Mouse (Mus musculus): ENCODE results near the gene Pitx1. TPM values are rescaled to one million over a fixed set of nuclear protein-coding genes. Genes with fewer than 3 reads are reported as not detected.
A peak's percentile ranks its signal among the peaks of the same experiment; 100 is the strongest.

Pitx1 gene
- polyA plus RNA-seq (2014; fragmentation: Nextera tagmentation; extraction: Ambion mirVana): not detected in 2 replicates

DNA sequence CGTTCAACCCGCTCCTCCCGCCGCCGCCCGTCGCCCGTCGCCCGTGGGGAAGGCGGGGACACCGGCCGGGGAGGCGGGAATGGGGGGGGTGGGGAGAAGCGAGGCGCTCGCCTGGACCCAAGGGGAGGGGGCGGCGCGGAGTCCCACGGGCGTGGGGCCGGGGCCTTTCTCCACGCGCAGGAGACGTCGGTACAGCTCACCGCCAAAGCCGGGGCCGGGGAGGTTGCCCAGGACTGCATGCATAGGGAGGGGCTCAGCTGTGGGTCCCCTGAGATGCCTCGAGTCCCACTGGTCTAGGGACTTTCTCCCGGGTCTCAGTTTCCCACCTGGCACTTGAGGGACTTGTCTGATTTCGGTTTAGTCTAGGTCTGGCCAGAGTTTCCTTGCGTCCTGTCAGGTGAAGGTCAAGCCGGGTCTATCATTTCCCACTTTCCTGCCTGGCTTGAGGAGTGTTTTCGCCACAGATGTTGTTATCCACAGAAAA is at the start of gene Pitx1:
TSS of gene Pitx1 (minus strand) at position 51 of the 484 bp plus-strand sequence.
- H3K9me3 ChIP-seq (ENCODE audit: control insufficient read depth, low read length): no peaks in the 10 kb centered on the region
- no peak within 1 kb of the TSS for H3K27ac ChIP-seq (ENCODE audit: low read depth, low read length)
- no peak within 1 kb of the TSS for H3K4me2 ChIP-seq (ENCODE audit: low read depth, low read length)
- H3K36me3 ChIP-seq (ENCODE audit: control insufficient read depth, insufficient read depth, low read length): no peaks in the 10 kb centered on the region
- H3K27me3 ChIP-seq (ENCODE audit: control insufficient read depth, insufficient read depth, low read length): peaks cover 69% of the 10 kb centered on the region
- 0 out of 2 replicates have a peak within 1 kb of the TSS, but pooled peaks have one; percentile 3 for H3K4me3 ChIP-seq (ENCODE audit: low read depth, low read length)
- WGBS: under 1% methylated on average over 24 of the region's 36 CpGs
- no peak for ATAC-seq (ENCODE audit: low read depth)
- 0 out of 2 replicates have a peak, but pooled peaks cover 3% of the 10 kb centered on the region for H3K4me1 ChIP-seq (ENCODE audit: control insufficient read depth, insufficient read depth, low read length)
- H3K9ac ChIP-seq (replicated peaks; ENCODE audit: low read depth, low read length): no peak within 1 kb of the TSS

- 63% methylated on average over 16 of the region's 16 CpGs for WGBS
- H3K4me2 ChIP-seq (ENCODE audit: low read depth, low read length): no peak overlapping the region
- no peak overlapping the region for H3K4me3 ChIP-seq (ENCODE audit: low read depth, low read length)
- no peak for ATAC-seq (ENCODE audit: low read depth)
- H3K27ac ChIP-seq (ENCODE audit: low read depth, low read length): no peak overlapping the region
- H3K9ac ChIP-seq (replicated peaks; ENCODE audit: low read depth, low read length): no peak overlapping the region
- H3K9me3 ChIP-seq (ENCODE audit: control insufficient read depth, low read length): no peaks in the 10 kb centered on the region
- H3K36me3 ChIP-seq (ENCODE audit: control insufficient read depth, insufficient read depth, low read length): no peaks in the 10 kb centered on the region
- H3K4me1 ChIP-seq (ENCODE audit: control insufficient read depth, insufficient read depth, low read length): no peaks in the 10 kb centered on the region
- no peaks in the 10 kb centered on the region for H3K27me3 ChIP-seq (ENCODE audit: control insufficient read depth, insufficient read depth, low read length)
These were observed 45.6 kb upstream of the Pitx1 start for GRCm38 (mm10) chr13:55881431-55882202.

DNA sequence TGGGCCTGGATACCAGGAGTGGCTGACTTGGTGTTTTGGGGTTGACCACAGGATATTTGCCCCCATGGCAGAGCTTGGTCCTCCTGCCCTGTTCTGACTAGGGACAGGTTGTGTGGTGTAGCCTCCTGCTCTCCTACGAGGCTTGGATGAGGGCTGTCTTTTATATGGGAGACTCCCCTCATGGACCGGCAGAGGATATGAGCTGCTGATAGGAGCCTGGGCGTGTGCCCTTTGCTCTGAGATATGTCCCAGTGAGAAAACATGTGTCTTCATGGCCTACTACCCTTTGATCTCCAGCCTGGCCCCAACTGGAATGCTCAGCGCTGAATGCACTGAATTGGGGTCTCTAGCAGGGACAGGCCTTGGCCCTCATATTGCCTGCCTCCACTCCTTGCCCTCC is 42.4 kb upstream of the Pitx1 start:
- WGBS: 91% methylated on average over 4 of the region's 4 CpGs
- no peaks in the 10 kb centered on the region for H3K4me1 ChIP-seq (ENCODE audit: control insufficient read depth, insufficient read depth, low read length)
- H3K36me3 ChIP-seq (ENCODE audit: control insufficient read depth, insufficient read depth, low read length): no peaks in the 10 kb centered on the region

DNA sequence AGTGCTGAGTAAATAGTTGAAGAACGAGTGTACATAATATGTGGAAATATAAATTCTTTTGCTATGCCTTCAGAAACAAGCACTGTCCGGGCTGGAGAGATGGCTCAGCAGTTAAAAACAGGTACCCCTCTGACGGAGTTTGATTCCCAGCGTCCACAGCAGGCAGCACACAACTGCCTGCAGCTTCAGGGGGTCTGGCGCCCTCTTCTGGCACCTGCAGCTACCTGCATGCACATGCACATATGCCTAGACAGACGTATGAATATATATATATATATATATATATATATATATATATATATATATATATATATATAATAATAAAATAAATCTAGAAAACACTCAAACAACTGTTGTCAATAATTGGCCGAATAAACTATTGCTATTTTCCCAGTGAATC is 35.4 kb upstream of the Pitx1 start:
- no peak for ATAC-seq (ENCODE audit: low read depth)
- no peaks in the 10 kb centered on the region for H3K4me1 ChIP-seq (ENCODE audit: control insufficient read depth, insufficient read depth, low read length)
- H3K27ac ChIP-seq (ENCODE audit: low read depth, low read length): no peak overlapping the region
- H3K4me3 ChIP-seq (ENCODE audit: low read depth, low read length): no peak overlapping the region
- H3K4me2 ChIP-seq (ENCODE audit: low read depth, low read length): no peak overlapping the region
- 89% methylated on average over 7 of the region's 7 CpGs for WGBS
- no peaks in the 10 kb centered on the region for H3K27me3 ChIP-seq (ENCODE audit: control insufficient read depth, insufficient read depth, low read length)
- H3K36me3 ChIP-seq (ENCODE audit: control insufficient read depth, insufficient read depth, low read length): no peaks in the 10 kb centered on the region
- no peak overlapping the region for H3K9ac ChIP-seq (replicated peaks; ENCODE audit: low read depth, low read length)
- H3K9me3 ChIP-seq (ENCODE audit: control insufficient read depth, low read length): no peaks in the 10 kb centered on the region

More for the DNA sequence above, 42.4 kb upstream of the Pitx1 start:
- no peak overlapping the region for H3K4me2 ChIP-seq (ENCODE audit: low read depth, low read length)
- H3K9ac ChIP-seq (replicated peaks; ENCODE audit: low read depth, low read length): no peak overlapping the region
- H3K27me3 ChIP-seq (ENCODE audit: control insufficient read depth, insufficient read depth, low read length): no peaks in the 10 kb centered on the region
- no peak overlapping the region for H3K4me3 ChIP-seq (ENCODE audit: low read depth, low read length)
- H3K27ac ChIP-seq (ENCODE audit: low read depth, low read length): no peak overlapping the region
- H3K9me3 ChIP-seq (ENCODE audit: control insufficient read depth, low read length): no peaks in the 10 kb centered on the region
- no peak for ATAC-seq (ENCODE audit: low read depth)

DNA sequence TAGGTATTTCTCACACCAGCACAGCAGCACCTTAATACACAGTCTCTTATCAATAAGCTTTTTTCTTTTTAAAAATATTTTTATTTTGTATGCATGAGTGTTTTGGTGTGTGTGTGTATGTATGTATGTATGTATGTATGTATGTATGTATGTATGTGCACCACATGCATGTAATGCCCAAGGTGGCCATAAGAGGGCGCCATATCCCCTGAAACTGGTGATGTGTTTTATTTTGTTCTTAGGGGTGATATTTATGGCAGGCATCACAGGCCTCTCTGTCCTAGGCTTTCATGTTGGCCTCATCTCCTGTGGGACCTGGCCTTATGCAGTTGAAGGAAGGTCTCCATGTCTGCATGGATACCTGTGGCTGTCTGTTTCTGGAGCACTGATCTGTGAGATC is 34.0 kb upstream of the Pitx1 start:
- H3K4me1 ChIP-seq (ENCODE audit: control insufficient read depth, insufficient read depth, low read length): no peaks in the 10 kb centered on the region
- no peak overlapping the region for H3K4me3 ChIP-seq (ENCODE audit: low read depth, low read length)
- no peak overlapping the region for H3K4me2 ChIP-seq (ENCODE audit: low read depth, low read length)
- H3K27ac ChIP-seq (ENCODE audit: low read depth, low read length): no peak overlapping the region
- H3K27me3 ChIP-seq (ENCODE audit: control insufficient read depth, insufficient read depth, low read length): no peaks in the 10 kb centered on the region
- H3K9ac ChIP-seq (replicated peaks; ENCODE audit: low read depth, low read length): no peak overlapping the region
- no peak for ATAC-seq (ENCODE audit: low read depth)
- no peaks in the 10 kb centered on the region for H3K9me3 ChIP-seq (ENCODE audit: control insufficient read depth, low read length)
- H3K36me3 ChIP-seq (ENCODE audit: control insufficient read depth, insufficient read depth, low read length): no peaks in the 10 kb centered on the region
- 78% methylated on average over 1 of the region's 1 CpGs for WGBS

GRCm38 (mm10) chr13:55867540-55868103 is 31.6 kb upstream of the Pitx1 start:
- WGBS: 63% methylated on average over 13 of the region's 13 CpGs
- Histone ChIP-seq H3K4me2 (ENCODE audit: low read depth, low read length) (no peak overlapping the region), H3K4me3 (ENCODE audit: low read depth, low read length) (no peak overlapping the region), H3K27me3 (ENCODE audit: control insufficient read depth, insufficient read depth, low read length) (no peaks in the 10 kb centered on the region), H3K9ac (replicated peaks; ENCODE audit: low read depth, low read length) (no peak overlapping the region), H3K27ac (ENCODE audit: low read depth, low read length) (no peak overlapping the region), H3K36me3 (ENCODE audit: control insufficient read depth, insufficient read depth, low read length) (no peaks in the 10 kb centered on the region), H3K9me3 (ENCODE audit: control insufficient read depth, low read length) (no peaks in the 10 kb centered on the region), H3K4me1 (ENCODE audit: control insufficient read depth, insufficient read depth, low read length) (no peaks in the 10 kb centered on the region)
- ATAC-seq (ENCODE audit: low read depth): no peak

DNA sequence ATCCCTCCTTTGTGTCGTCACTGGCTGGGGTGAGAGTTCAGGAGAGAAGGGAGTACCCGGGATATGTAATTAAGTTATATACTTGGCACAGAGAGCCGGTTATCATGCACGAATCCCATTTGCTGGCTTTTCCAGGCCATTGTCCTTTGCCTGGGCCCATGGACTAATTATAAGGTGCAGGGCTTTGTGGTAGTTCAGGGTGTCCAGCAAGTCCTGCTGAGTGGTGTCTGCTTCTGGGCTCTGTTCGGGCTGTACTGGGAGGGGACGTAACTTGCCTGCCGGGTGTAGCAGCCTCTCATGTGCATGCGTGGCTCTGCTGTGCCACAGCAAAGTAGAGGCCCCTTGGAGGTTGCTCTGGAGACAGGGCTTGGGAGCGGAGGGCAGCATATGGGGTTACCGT is 24.5 kb upstream of the Pitx1 start:
- no peak for ATAC-seq (ENCODE audit: low read depth)
- Histone ChIP-seq H3K4me1 (ENCODE audit: control insufficient read depth, insufficient read depth, low read length) (no peaks in the 10 kb centered on the region), H3K36me3 (ENCODE audit: control insufficient read depth, insufficient read depth, low read length) (no peaks in the 10 kb centered on the region), H3K9me3 (ENCODE audit: control insufficient read depth, low read length) (no peaks in the 10 kb centered on the region), H3K4me2 (ENCODE audit: low read depth, low read length) (no peak overlapping the region), H3K9ac (replicated peaks; ENCODE audit: low read depth, low read length) (no peak overlapping the region), H3K4me3 (ENCODE audit: low read depth, low read length) (no peak overlapping the region), H3K27me3 (ENCODE audit: control insufficient read depth, insufficient read depth, low read length) (peaks cover 11% of the 10 kb centered on the region; the same call in 1 of the 2 replicates), H3K27ac (ENCODE audit: low read depth, low read length) (no peak overlapping the region)
- 61% methylated on average over 10 of the region's 10 CpGs for WGBS

DNA sequence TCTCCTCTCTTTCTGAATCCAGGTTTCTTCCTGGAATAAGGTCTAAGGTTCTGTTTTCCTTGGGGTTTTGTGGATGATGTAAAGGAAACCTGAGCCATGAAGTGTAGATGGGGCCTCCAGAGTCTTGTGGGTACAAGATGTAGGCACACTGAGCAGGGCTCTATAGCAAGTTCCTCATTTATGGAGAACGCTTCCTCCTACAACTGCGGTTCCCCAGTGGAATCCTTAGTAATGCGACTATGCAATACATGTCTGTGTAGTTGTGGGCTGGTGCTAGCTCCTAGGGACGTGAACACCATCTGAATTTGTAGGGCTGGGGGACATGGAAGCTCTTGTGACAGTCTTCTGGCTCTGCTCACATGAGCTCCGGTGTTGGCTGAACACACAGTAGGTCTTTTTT is 22.5 kb upstream of the Pitx1 start:
- no peak overlapping the region for H3K4me3 ChIP-seq (ENCODE audit: low read depth, low read length)
- H3K27ac ChIP-seq (ENCODE audit: low read depth, low read length): no peak overlapping the region
- no peak overlapping the region for H3K4me2 ChIP-seq (ENCODE audit: low read depth, low read length)
- no peak for ATAC-seq (ENCODE audit: low read depth)
- no peak overlapping the region for H3K9ac ChIP-seq (replicated peaks; ENCODE audit: low read depth, low read length)
- WGBS: 86% methylated on average over 5 of the region's 5 CpGs
- H3K36me3 ChIP-seq (ENCODE audit: control insufficient read depth, insufficient read depth, low read length): no peaks in the 10 kb centered on the region
- no peaks in the 10 kb centered on the region for H3K4me1 ChIP-seq (ENCODE audit: control insufficient read depth, insufficient read depth, low read length)
- peaks cover 11% of the 10 kb centered on the region; the same call in 1 of the 2 replicates for H3K27me3 ChIP-seq (ENCODE audit: control insufficient read depth, insufficient read depth, low read length)
- H3K9me3 ChIP-seq (ENCODE audit: control insufficient read depth, low read length): no peaks in the 10 kb centered on the region

DNA sequence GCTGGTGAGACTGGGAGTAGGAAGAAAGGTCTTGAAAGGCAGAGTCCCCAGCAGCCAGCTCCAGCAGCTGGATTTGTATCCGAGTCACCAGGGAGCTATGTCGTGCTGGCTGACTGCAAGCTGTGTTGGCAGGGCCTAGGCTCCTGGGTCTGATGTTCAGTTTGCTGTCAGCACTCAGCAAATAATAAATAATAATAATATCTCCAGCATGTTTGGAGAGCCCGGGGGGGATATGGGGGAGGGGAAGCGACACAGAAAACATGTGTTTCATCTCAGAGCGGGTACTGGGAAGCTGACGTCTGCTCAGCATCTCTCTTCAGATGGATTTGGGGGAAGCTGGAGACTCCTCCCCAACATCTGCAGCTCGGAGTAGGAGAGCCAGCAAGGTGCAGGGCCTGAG is 19.8 kb upstream of the Pitx1 start:
- 68% methylated on average over 7 of the region's 7 CpGs for WGBS
- H3K9me3 ChIP-seq (ENCODE audit: control insufficient read depth, low read length): no peaks in the 10 kb centered on the region

More for the DNA sequence above, 19.8 kb upstream of the Pitx1 start:
- peaks cover 11% of the 10 kb centered on the region; the same call in 1 of the 2 replicates for H3K27me3 ChIP-seq (ENCODE audit: control insufficient read depth, insufficient read depth, low read length)
- no peak for ATAC-seq (ENCODE audit: low read depth)
- no peaks in the 10 kb centered on the region for H3K4me1 ChIP-seq (ENCODE audit: control insufficient read depth, insufficient read depth, low read length)
- no peaks in the 10 kb centered on the region for H3K36me3 ChIP-seq (ENCODE audit: control insufficient read depth, insufficient read depth, low read length)
- no peak overlapping the region for H3K27ac ChIP-seq (ENCODE audit: low read depth, low read length)
- H3K4me3 ChIP-seq (ENCODE audit: low read depth, low read length): no peak overlapping the region
- H3K4me2 ChIP-seq (ENCODE audit: low read depth, low read length): no peak overlapping the region
- no peak overlapping the region for H3K9ac ChIP-seq (replicated peaks; ENCODE audit: low read depth, low read length)

Measured in neural tube, embryonic 14.5 days (tissue).